Mouse (Mus musculus): Measurements from ENCODE around the gene Hist3h2a. TPM values are rescaled to one million over a fixed set of nuclear protein-coding genes. Genes with fewer than 3 reads are reported as not detected.

The Hist3h2a gene
- polyA plus RNA-seq, 1 experiment from 2014 or later, result 149 TPM

- Histone ChIP-seq H3K9ac (replicated peaks) (peak overlapping the region; percentile 97), H3K27ac (peak overlapping the region; percentile 62), H3K27me3 (no peaks in the 10 kb centered on the region), H3K4me3 (replicated peaks) (peak overlapping the region; percentile 99), H3K4me1 (replicated peaks) (peaks cover 58% of the 10 kb centered on the region), H3K4me2 (replicated peaks) (peak overlapping the region; percentile 100), H3K36me3 (peaks cover 13% of the 10 kb centered on the region), H3K9me3 (no peaks in the 10 kb centered on the region)
- WGBS, result under 1% methylated on average over 21 of the region's 21 CpGs
- peak; percentile 35; the same call in 1 of the 2 replicates for ATAC-seq
These were observed 23.1 kb downstream of the Hist3h2a start for GRCm38 (mm10) chr11:58977607-58978026.

- Histone ChIP-seq H3K4me1 (replicated peaks) (peaks cover 58% of the 10 kb centered on the region), H3K27ac (peak within 1 kb of the TSS; percentile 62), H3K9ac (replicated peaks) (peak within 1 kb of the TSS; percentile 97), H3K27me3 (no peaks in the 10 kb centered on the region), H3K36me3 (peaks cover 18% of the 10 kb centered on the region), H3K4me3 (replicated peaks) (peak within 1 kb of the TSS; percentile 99), H3K9me3 (no peaks in the 10 kb centered on the region), H3K4me2 (replicated peaks) (peak within 1 kb of the TSS; percentile 100)
- under 1% methylated on average over 64 of the region's 64 CpGs for WGBS
- ATAC-seq, result peak; percentile 90
These were observed 23.7 kb downstream of the Hist3h2a start, which contains the start of gene Trim11 for GRCm38 (mm10) chr11:58978027-58978705. TSS of gene Trim11 (plus strand) at chr11:58978093.

GRCm38 (mm10) chr11:58978706-58979030 lies 24.2 kb downstream of the Hist3h2a start:
- Histone ChIP-seq H3K9me3 (no peaks in the 10 kb centered on the region), H3K36me3 (peaks cover 20% of the 10 kb centered on the region), H3K4me1 (replicated peaks) (peaks cover 58% of the 10 kb centered on the region), H3K4me3 (replicated peaks) (peak overlapping the region; percentile 99), H3K27me3 (no peaks in the 10 kb centered on the region), H3K4me2 (replicated peaks) (peak overlapping the region; percentile 100), H3K27ac (no peak overlapping the region; the same call in 1 of the 2 replicates), H3K9ac (replicated peaks) (peak overlapping the region; percentile 97)
- no peak for ATAC-seq
- WGBS, result 4% methylated on average over 5 of the region's 5 CpGs

- Histone ChIP-seq H3K4me3 (replicated peaks) (peak overlapping the region; percentile 99), H3K9ac (replicated peaks) (peak overlapping the region; percentile 97), H3K4me1 (replicated peaks) (peaks cover 58% of the 10 kb centered on the region), H3K27ac (no peak overlapping the region), H3K9me3 (no peaks in the 10 kb centered on the region), H3K4me2 (replicated peaks) (peak overlapping the region; percentile 100), H3K36me3 (peaks cover 25% of the 10 kb centered on the region), H3K27me3 (no peaks in the 10 kb centered on the region)
- WGBS, result 89% methylated on average over 3 of the region's 3 CpGs
- ATAC-seq, result no peak
These were observed 24.7 kb downstream of the Hist3h2a start for GRCm38 (mm10) chr11:58979183-58979582.

GRCm38 (mm10) chr11:58979661-58980060 lies 25.2 kb downstream of the Hist3h2a start:
- peaks cover 26% of the 10 kb centered on the region for H3K36me3 ChIP-seq
- H3K4me2 ChIP-seq (replicated peaks), result peak overlapping the region; percentile 100
- peak overlapping the region; percentile 97 for H3K9ac ChIP-seq (replicated peaks)
- H3K27ac ChIP-seq, result no peak overlapping the region
- 83% methylated on average over 7 of the region's 7 CpGs for WGBS
- ATAC-seq, result no peak
- no peaks in the 10 kb centered on the region for H3K27me3 ChIP-seq
- H3K4me1 ChIP-seq (replicated peaks), result peaks cover 54% of the 10 kb centered on the region
- no peaks in the 10 kb centered on the region for H3K9me3 ChIP-seq
- H3K4me3 ChIP-seq (replicated peaks), result peak overlapping the region; percentile 99

GRCm38 (mm10) chr11:58980381-58980990 lies 26.0 kb downstream of the Hist3h2a start:
- Histone ChIP-seq H3K36me3 (peaks cover 33% of the 10 kb centered on the region), H3K27me3 (no peaks in the 10 kb centered on the region), H3K9ac (replicated peaks) (0 out of 2 replicates have a peak overlapping the region, but pooled peaks have one; percentile 25), H3K9me3 (no peaks in the 10 kb centered on the region), H3K4me2 (replicated peaks) (peak overlapping the region; percentile 100), H3K27ac (no peak overlapping the region), H3K4me1 (replicated peaks) (peaks cover 50% of the 10 kb centered on the region), H3K4me3 (replicated peaks) (peak overlapping the region; percentile 99; the same call in 1 of the 2 replicates)
- no peak for ATAC-seq
- 73% methylated on average over 5 of the region's 5 CpGs for WGBS

GRCm38 (mm10) chr11:58981541-58982447 lies 27.3 kb downstream of the Hist3h2a start:
- H3K4me2 ChIP-seq (replicated peaks), result no peak overlapping the region
- no peak overlapping the region for H3K4me3 ChIP-seq (replicated peaks)
- 46% methylated on average over 14 of the region's 14 CpGs for WGBS
- peaks cover 46% of the 10 kb centered on the region for H3K36me3 ChIP-seq
- H3K27me3 ChIP-seq, result no peaks in the 10 kb centered on the region
- H3K4me1 ChIP-seq (replicated peaks), result peaks cover 41% of the 10 kb centered on the region
- ATAC-seq, result no peak
- H3K9me3 ChIP-seq, result no peaks in the 10 kb centered on the region
- H3K27ac ChIP-seq, result no peak overlapping the region
- H3K9ac ChIP-seq (replicated peaks), result 0 out of 2 replicates have a peak overlapping the region, but pooled peaks have one; percentile 3

GRCm38 (mm10) chr11:58982471-58983097 lies 28.1 kb downstream of the Hist3h2a start:
- no peak overlapping the region for H3K4me3 ChIP-seq (replicated peaks)
- H3K9me3 ChIP-seq, result no peaks in the 10 kb centered on the region
- peaks cover 36% of the 10 kb centered on the region for H3K4me1 ChIP-seq (replicated peaks)
- 91% methylated on average over 18 of the region's 18 CpGs for WGBS
- H3K36me3 ChIP-seq, result peaks cover 54% of the 10 kb centered on the region
- no peak for ATAC-seq
- no peak overlapping the region for H3K4me2 ChIP-seq (replicated peaks)
- no peak overlapping the region for H3K9ac ChIP-seq (replicated peaks)
- no peaks in the 10 kb centered on the region for H3K27me3 ChIP-seq
- H3K27ac ChIP-seq, result no peak overlapping the region

- Histone ChIP-seq H3K9ac (replicated peaks) (no peak overlapping the region), H3K36me3 (peaks cover 66% of the 10 kb centered on the region), H3K27ac (no peak overlapping the region), H3K27me3 (no peaks in the 10 kb centered on the region), H3K4me1 (replicated peaks) (peaks cover 30% of the 10 kb centered on the region), H3K4me3 (replicated peaks) (no peak overlapping the region), H3K9me3 (no peaks in the 10 kb centered on the region), H3K4me2 (replicated peaks) (no peak overlapping the region)
- WGBS, result 88% methylated on average over 6 of the region's 6 CpGs
- ATAC-seq, result no peak
These were observed 29.3 kb downstream of the Hist3h2a start for GRCm38 (mm10) chr11:58983691-58984341.

- Histone ChIP-seq H3K27ac (no peak overlapping the region), H3K4me3 (replicated peaks) (no peak overlapping the region), H3K9ac (replicated peaks) (no peak overlapping the region), H3K4me2 (replicated peaks) (no peak overlapping the region), H3K36me3 (peaks cover 75% of the 10 kb centered on the region), H3K27me3 (no peaks in the 10 kb centered on the region), H3K4me1 (replicated peaks) (peaks cover 22% of the 10 kb centered on the region), H3K9me3 (no peaks in the 10 kb centered on the region)
- ATAC-seq, result no peak
- 93% methylated on average over 7 of the region's 7 CpGs for WGBS
These were observed 30.2 kb downstream of the Hist3h2a start for GRCm38 (mm10) chr11:58984657-58985056.

- Histone ChIP-seq H3K36me3 (peaks cover 82% of the 10 kb centered on the region), H3K4me1 (replicated peaks) (peaks cover 14% of the 10 kb centered on the region), H3K27me3 (no peaks in the 10 kb centered on the region), H3K4me2 (replicated peaks) (no peak overlapping the region), H3K9ac (replicated peaks) (no peak overlapping the region), H3K27ac (no peak overlapping the region), H3K4me3 (replicated peaks) (no peak overlapping the region), H3K9me3 (no peaks in the 10 kb centered on the region)
- no peak for ATAC-seq
- WGBS, result 94% methylated on average over 3 of the region's 3 CpGs
These were observed 30.9 kb downstream of the Hist3h2a start for GRCm38 (mm10) chr11:58985299-58985917.
